Mouse (Mus musculus): Measurements from ENCODE around the gene Fitm1.

Fitm1 gene

GRCm38 (mm10) chr14:55596036-55596690, 20.7 kb downstream of the Fitm1 start:
- no peak for DNase-seq (ENCODE audit: low read depth, low spot score)

GRCm38 (mm10) chr14:55598521-55599390, 23.3 kb downstream of the Fitm1 start:
- DNase-seq (ENCODE audit: low read depth, low spot score), result no peak

- no peak for DNase-seq (ENCODE audit: low read depth, low spot score)
These were observed 27.8 kb downstream of the Fitm1 start, which contains the start of gene Irf9 for GRCm38 (mm10) chr14:55603271-55603632. TSS of gene Irf9 (plus strand) at chr14:55603571.

- DNase-seq (ENCODE audit: low read depth, low spot score), result peak; percentile 73
These were observed 28.5 kb downstream of the Fitm1 start for GRCm38 (mm10) chr14:55603633-55604576.

DNA sequence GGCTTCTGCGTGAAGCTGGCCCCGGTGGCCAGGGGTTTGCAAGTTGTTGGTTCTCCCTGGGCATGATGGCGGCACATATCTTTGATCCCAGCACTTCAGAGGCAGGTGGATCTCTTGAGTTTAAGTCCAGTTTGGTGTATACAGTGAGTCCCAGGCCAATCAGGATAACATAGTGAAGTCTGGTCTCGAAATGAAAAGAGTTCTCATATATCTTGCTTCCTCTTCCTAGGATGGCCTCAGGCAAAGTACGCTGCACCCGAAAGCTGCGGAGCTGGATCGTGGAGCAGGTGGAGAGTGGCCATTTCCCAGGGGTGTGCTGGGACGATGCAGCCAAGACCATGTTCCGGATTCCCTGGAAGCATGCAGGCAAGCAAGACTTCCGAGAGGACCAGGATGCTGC, 29.4 kb downstream of the Fitm1 start:
- DNase-seq (ENCODE audit: low read depth, low spot score), result no peak

GRCm38 (mm10) chr14:55605743-55606459, 30.5 kb downstream of the Fitm1 start:
- DNase-seq (ENCODE audit: low read depth, low spot score), result no peak

GRCm38 (mm10) chr14:55608339-55608738, 32.9 kb downstream of the Fitm1 start:
- no peak for DNase-seq (ENCODE audit: low read depth, low spot score)

DNA sequence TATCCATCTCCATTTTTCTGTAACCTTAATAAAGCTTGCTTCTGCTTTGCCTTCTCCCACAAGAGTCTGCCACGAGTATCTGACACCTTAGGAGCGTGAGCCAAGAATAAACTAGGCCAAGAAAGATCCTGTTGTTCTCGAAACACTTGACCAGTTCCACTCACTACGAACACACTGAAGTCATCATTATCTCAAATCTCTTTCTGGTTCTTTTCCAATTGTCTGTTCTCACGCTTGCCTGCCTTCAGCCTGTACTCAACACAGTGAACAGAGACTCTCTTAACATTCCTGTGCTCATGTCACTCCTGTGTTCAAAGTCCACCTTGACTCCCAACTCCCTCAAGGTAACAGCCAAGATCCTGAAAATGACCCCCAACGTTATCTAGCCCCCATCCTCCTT, 37.9 kb downstream of the Fitm1 start:
- no peak for DNase-seq (ENCODE audit: low read depth, low spot score)

- no peak for DNase-seq (ENCODE audit: low read depth, low spot score)
These were observed 39.3 kb downstream of the Fitm1 start for GRCm38 (mm10) chr14:55614565-55615178.

GRCm38 (mm10) chr14:55615876-55616275, 40.5 kb downstream of the Fitm1 start:
- DNase-seq (ENCODE audit: low read depth, low spot score), result no peak

DNA sequence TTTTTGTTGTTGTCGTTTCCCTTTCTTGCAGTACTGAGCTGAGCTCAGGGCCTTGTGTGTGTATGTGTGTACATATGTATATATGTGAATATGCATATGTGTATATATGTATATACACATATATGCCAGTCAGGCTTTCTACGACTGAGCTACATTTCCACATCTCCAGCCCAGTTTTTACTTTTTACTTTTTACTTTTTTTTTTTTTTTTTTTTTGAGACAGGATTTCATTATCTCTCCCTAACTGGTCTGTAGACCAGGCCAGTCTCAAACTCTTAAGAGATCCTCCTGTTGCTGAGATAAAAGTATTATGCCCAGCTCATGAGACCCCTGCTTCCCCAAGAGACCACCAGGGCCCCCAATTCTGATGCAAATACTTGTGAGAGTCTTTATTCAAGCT, 41.4 kb downstream of the Fitm1 start:
- no peak for DNase-seq (ENCODE audit: low read depth, low spot score)

- DNase-seq (ENCODE audit: low read depth, low spot score), result peak; percentile 41
These were observed 42.4 kb downstream of the Fitm1 start, which contains the start of gene Rec8 for GRCm38 (mm10) chr14:55617822-55618221. TSS of gene Rec8 (plus strand) at chr14:55618037.

DNA sequence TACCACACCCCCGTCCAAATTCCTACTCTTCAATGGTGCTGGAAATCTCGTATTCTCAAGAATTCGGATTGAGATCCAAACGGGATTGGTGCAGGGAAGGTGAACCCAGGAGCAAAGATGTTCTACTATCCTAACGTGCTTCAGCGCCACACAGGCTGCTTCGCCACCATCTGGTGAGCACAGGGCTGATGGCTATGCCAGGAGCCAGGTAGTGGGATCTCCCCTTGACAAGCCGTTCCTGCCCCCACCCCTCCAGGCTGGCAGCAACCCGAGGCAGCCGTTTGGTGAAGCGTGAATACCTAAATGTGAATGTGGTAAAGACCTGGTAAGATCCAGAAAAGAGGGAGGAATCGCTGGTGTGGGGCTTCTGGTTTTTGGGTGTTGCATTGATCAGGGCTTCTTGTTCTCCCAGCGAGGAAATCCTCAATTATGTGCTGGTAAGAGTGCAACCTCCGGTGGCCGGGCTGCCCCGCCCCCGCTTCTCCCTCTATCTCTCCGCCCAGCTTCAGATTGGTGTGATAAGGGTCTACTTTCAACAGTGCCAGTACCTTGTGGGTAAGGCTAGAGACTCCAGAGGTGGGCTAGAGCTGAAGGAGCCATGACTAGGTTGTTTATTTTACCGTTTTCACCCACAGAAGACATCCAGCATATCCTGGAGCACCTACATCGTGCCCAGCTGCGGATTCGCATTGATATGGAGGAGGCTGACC, 43.2 kb downstream of the Fitm1 start:
- no peak for DNase-seq (ENCODE audit: low read depth, low spot score)
